Mouse (Mus musculus): ENCODE data around the gene Iqgap2.

GRCm38 (mm10) chr13:95609088-95609420 lies 282.7 kb downstream of the Iqgap2 start:
- TF ChIP-seq CTCF (IDR thresholded peaks at IDR 0.05; ENCODE audit: low read depth), result no peak
- TF ChIP-seq EP300 (IDR thresholded peaks at IDR 0.05; ENCODE audit: low read depth), result no peak; the same call in 1 of the 2 replicates

All from liver, postnatal 0 days (tissue).